Mouse (Mus musculus): ENCODE data around the gene Sap30.
A peak's percentile ranks its signal among the peaks of the same experiment; 100 is the strongest.
"Not testable (repeated sequence)": the region's sequence is repeated elsewhere in the genome, so short reads cannot be mapped to it uniquely, and the experiment has no call there.

Gene Sap30

GRCm38 (mm10) chr8:57491873-57492272 is 4.2 kb upstream of the Sap30 start:
- DNase-seq = no peak

GRCm38 (mm10) chr8:57489896-57490295 is 2.2 kb upstream of the Sap30 start:
- DNase-seq = no peak

DNA sequence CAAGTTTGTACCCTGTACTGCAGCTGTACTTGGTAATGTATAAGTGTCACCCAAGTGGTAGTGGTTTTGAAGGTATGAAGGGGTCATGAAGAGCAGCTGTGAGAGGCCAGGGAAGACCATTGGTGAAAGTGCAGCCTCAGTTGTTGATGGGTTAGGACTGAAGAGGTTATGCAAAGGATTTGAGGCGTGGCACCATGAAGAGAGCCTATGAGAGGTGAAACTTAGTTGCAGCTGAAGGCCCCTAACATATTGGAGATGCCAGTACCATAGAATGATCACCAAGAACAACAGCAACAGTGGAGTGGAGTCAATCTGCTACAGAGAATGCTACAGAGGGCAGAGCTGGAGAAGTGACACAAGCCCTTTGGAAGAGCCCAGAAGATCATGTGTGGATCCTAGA is 1.7 kb upstream of the Sap30 start:
- no peak for DNase-seq

DNA sequence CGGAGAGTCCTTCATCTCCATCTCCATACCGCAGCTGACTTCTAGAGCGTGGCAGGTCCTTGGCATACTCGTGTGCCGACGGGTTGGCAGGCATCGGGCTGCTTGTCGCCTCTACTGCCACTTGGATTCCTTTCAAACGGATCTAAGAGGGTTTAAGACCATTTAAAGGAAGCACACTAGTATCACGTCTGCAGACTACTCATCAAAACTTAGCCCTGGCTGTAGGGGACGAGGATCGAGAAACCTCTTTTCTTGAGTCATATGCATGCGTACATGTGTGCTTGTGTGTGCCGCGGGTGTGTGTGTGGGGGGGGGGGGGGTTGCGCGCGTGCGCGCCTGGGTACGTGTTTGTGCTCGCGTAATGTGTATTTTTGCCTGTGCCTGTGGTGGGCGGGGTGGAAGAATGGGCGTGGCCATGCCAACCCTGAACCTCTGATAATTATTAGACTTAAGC is 679 bp upstream of the Sap30 start:
- peak; percentile 67 for DNase-seq

DNA sequence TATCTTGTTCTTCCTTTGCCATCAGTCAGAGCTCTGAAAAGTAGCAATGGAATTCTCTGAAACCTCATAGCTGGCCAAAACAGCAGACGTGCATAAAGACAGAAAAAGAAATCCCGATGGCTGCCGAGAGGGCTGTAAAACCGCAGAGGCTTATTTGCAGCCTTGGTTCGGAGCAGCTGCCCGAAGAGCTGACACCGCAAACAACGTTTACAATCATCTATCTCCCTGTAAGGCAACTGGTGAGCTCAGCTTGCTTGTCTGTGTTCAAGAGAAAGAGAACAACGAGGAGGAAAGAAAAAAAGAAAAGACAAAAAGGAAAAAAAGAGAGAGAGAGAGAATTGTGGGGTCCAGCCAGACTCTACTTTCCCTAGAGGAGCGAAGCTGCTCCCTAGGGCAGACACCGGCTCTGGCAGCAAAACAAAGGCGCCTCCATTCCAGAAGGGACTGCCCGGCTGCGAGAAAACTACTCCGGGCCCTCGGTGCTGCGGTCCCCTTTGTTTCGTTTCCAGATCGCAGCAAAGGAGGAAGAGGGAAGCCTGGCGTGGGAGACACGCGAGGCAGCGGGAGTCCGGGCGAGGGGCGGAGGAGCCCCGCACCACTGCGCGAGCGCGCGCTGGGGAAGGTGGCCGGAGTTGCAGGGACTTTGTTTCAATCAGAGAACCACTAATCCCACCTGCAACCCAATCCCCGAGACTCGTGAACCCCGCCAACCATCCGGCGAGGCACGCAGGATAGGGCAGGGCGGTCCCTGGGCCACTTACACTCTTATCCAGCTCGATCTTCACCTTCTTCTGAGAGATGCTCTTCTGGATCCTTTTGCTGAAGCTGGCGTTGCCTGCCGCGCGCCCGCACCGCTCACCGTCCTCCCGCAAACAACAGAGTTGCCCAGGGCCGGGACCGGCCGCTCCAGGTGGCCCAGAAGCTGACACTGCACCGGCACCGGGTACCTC is 894 bp downstream of the Sap30 start:
- DNase-seq = peak; percentile 51

DNA sequence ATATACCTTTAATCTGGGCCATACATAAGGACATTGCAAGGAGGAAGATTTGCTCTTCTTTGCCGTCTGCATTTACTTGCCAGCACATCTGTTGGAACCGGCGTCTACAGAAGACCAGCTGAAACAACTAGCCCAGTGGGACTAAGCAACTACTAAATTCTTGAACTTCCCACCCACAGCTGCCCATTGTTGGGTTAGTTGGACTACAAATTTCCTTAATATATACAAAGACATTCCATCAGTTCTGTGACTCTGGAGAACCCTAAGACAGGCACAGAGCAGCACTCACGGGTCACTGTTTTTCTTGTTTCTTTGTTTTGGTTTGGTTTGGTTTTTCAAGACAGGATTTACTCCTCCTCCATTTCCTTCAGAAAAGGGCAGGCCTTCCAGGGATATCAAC is 7.1 kb downstream of the Sap30 start:
- DNase-seq = no peak

DNA sequence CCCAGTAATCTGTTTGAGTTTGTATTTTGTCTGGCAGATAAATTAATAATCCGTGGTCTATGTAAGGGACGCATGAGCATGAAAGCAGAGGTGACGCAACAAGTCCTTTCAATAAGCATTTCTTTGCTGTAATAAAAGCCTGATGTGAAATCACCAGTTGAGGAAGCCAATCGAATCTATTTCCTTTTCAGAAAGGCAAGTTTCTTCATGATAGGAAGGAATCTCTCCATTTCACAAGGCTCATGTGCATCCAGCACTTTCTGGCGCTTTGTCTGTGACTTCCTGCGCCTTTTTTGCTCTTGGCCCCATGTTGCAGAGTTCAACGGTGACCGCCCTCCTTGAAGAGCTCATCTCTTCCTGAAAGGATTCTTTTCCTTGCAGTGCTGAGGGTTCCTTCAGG is 8.0 kb downstream of the Sap30 start:
- DNase-seq = no peak

DNA sequence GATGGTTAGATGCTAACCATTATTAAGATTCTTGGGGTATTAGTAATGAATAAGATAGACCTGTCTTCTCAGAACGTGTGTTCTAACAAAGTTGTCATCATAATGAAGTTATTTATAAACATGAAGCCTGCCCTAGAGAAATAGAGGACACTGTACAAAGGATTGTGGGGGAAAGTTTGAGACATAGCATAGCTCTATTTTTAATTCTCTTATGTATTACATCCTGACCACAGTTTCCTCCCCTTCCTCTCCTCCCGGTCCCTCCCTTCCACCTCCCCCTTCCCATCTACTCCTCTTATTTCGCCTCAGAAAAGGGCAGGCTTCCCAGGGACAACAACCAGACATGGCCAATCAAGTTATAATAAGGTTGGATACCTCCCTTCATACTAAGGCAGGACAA is 9.3 kb downstream of the Sap30 start:
- no peak for DNase-seq

DNA sequence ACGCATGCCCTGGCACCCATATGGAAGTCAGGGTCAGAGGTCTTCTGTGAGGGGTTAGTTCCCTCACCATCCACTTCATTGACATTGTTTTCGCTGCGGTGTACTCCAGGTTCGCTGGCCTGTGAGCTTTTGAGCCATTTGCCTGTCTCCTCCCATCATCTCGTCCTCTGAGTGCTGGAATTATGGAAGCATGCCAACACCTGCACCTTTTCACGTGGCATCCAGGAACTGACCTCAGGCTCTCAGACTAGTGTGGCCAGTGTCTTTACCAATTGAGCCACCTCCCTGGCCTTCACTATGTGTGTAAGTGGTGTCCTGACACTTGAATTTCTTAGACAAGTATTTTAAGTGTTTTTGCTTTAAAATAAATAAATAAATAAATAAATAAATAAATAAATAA is 13.9 kb downstream of the Sap30 start:
- DNase-seq = no peak

DNA sequence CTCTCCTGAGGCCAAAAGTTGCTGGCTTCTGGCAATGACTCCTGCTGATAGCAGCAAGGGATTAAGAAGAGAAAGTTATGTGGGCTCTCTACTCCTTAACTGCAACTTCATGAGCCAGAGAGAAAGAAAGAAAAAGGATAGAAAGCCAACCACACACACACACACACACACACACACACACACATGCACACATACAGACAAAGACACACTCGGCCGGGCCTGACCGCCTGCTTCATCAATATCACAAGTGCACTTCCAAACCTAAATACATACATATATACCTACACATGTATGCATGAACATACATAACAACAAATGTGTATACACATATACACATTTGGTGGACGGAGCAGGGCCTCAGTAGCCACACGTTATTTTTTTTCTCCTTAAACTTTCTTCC is 16.8 kb downstream of the Sap30 start:
- no peak for DNase-seq

- DNase-seq = peak; percentile 70
Measured at GRCm38 (mm10) chr8:57468624-57469023, 19.0 kb downstream of the Sap30 start.

- no peak for DNase-seq
Measured at GRCm38 (mm10) chr8:57463757-57464156, 23.9 kb downstream of the Sap30 start.

DNA sequence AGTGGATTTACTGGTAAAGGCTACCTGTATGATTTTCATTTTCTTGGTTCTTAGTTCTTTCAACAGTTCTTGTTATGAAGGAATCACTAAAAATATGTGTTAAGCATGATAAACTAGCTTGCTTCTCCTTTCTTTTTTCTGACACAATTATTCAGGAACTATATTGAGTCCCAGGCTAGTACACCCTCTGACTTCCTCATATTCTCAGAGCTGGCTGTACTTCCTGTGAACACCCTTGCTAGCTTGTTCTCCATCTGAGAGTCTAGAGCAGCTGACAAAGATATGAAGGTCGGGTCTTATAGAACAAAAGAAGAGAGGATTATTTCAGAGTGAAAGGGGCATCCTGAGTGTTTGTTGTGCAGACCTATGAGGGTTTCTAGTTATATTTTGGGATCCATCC is 24.8 kb downstream of the Sap30 start:
- DNase-seq = no peak

- DNase-seq = no peak
Measured at GRCm38 (mm10) chr8:57457942-57458341, 29.7 kb downstream of the Sap30 start.

DNA sequence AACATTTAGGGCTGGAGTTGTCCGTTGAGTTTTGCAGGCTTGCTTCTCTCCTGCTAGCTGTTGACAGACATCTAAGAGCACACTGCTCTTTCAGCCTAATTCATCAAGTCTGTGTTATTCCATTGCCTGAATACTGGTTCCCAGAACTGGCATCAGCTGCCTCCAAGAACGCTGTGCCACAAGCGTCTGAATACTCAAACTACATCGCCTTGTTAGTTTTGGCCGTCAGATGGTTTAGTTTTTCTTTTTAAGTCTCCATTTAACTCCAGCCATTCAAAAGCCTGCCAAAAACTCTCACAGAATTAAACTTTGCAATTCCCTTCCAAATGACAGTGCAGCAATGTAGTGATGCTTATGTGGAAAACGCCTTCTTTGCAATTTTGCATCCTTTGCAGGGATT is 30.5 kb downstream of the Sap30 start:
- peak; percentile 4 for DNase-seq

- no peak for DNase-seq
Measured at GRCm38 (mm10) chr8:57455765-57456164, 31.9 kb downstream of the Sap30 start, which contains the start of gene Scrg1. Gene Scrg1 (plus strand): TSS chr8:57455923.

DNA sequence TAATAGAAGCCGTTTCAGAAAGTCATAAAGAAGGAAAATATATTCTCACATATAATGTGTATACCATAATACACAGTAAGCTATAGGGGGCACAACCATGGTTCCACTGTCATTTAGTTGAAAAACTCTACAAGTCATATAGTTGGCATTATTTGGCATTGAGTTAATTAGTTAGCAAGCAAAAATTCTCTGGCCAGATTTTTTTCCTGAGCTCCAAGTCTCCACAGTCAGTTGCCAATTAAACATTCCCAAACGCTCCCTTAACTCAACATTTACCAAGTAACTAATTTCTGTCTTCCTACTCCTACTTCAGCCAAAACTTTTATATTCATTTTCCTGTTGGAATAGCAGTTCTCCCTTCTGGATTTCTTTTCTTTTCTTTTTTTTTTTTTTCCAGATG is 34.3 kb downstream of the Sap30 start:
- no peak for DNase-seq

- DNase-seq = no peak
Measured at GRCm38 (mm10) chr8:57451896-57452295, 35.8 kb downstream of the Sap30 start.

DNA sequence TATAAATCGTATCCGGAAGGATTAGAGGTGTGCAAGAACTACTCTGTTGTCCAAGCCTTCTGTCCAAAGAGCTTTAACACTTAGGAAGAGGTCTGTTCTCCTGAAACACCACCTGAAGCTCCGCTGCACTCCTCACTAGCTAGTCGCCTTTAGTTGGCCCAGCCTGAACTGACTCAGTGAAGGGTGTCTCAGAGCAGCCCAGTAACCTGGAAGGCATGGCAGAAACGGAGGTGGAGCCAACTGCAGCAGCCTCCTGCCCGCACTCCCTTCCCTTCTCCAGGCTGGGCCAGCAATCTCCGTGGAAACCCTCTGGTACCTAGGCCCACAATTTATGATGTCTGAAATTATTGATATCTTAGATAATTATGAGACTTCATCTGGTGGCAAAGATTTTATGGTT is 36.9 kb downstream of the Sap30 start:
- DNase-seq = no peak

DNA sequence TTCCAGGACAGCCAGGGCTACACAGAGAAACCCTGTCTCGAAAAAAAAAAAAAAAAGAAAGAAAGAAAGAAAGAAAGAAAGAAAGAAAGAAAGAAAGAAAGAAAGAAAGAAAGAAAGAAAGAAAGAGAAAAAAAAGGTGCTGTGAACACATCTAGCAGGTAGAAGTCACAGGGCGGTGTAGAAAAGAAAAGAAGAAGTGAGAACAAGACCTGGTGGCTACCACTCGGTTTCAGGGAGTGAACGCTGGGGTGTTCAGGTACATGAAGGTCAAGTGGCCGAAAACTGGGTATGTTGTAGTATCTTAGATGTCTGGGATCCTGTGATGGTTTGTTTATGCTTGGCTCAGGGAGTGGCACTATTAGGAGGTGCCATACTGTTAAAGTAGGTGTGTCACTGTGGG is 41.8 kb downstream of the Sap30 start:
- DNase-seq = not testable (repeated sequence)

GRCm38 (mm10) chr8:57443289-57443688 is 44.4 kb downstream of the Sap30 start:
- DNase-seq = no peak

DNA sequence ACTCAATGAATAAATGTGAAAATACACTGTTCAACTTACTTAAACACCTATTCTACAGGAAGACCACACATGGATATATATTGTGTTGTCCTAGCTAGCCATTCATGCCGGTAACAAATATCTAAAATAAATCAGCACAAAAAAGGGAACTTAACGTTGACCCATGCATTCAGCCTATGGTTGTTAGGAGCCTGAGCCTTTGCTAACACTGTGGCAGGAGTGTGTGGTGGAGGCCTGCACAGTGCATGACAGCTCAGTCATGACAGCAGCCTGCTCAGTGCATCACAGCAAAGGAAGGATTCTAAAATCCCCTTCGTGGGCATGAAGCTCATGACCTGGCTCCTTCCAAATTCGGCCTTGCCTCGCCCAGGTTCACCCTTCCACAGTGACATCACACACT is 46.1 kb downstream of the Sap30 start:
- DNase-seq = no peak

DNA sequence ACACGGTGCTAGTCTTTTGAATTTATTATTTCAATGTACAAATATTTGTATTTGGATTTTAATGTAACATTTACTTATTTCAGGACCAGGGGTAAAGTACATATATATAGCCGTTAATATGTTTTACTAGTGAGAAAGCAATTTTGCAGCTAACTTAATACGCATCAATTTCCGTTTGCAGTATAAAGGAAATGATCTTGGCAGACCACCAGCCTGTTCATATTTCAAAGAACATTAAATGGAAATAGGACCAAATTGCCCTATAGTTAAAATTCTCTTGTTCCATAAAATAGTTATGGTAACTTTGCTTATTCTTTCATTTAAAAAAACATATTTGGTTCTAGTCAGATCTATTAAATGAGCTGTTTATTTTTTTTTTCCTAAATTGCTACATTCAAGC is 46.5 kb downstream of the Sap30 start:
- DNase-seq = no peak

GRCm38 (mm10) chr8:57436437-57436796 is 51.2 kb downstream of the Sap30 start:
- no peak for DNase-seq
